ENCODE assay signal across 14 mouse cellular contexts in genomic region chr7:141495940-141496339, GRCm38 (mm10).
"Had no signal": no experiment of that assay in that cellular context is flagged by ENCODE, and none has a peak within 500 bp of the region (broad histone marks: within the 10 kb centered on the region; RNA-seq: fewer than 3 reads in every experiment).

No protein-coding gene starts in this region.

- DNase-seq: lung, adult 2 months; lung, postnatal 14 days; lung, postnatal 36 days; midbrain, embryonic 14.5 days; retina, postnatal 1 day; right cerebral cortex, adult 18-20 months; right cerebral cortex, postnatal 25 days; right cerebral cortex, postnatal 4 days; spleen, adult 18-20 months; thymus, adult 18-20 months; thymus, postnatal 14 days; thymus, postnatal 36 days had no signal

- ATAC-seq: lung, postnatal 0 days; midbrain, embryonic 16.5 days had no signal
